Mouse (Mus musculus) G1E (cell line): ENCODE data around the gene Abca6. TPM values are rescaled to one million over a fixed set of nuclear protein-coding genes. Genes with fewer than 3 reads are reported as not detected.

Experiments used
- ATAC-seq: 2 replicates; pipeline ENCODE4 v1.8.0; 2016; ENCODE audit warnings: mild to moderate bottlenecking; ENCODE audit not compliant: insufficient number of reproducible peaks, poor library complexity, low FRiP score, severe bottlenecking; ENCODE audit errors: extremely low read depth
- DNase-seq: peaks from one replicate; pipeline ENCODE4 v3.0.0; 2012; ENCODE audit warnings: low spot score
- H3K27me3 ChIP-seq: 2 replicates; pipeline ENCODE4 v1.6.1; 2012; ENCODE audit warnings: mild to moderate bottlenecking, low read length, inconsistent platforms; ENCODE audit not compliant: insufficient read depth
- H3K36me3 ChIP-seq: replicated peaks from 2 replicates; pipeline ENCODE3; 2012; ENCODE audit warnings: mild to moderate bottlenecking, inconsistent platforms
- H3K4me1 ChIP-seq: 2 replicates; pipeline ENCODE4 v1.6.1; 2012; ENCODE audit warnings: low read depth, low read length, inconsistent platforms, mixed read lengths; ENCODE audit not compliant: insufficient read depth
- H3K4me3 ChIP-seq: 2 replicates; pipeline ENCODE4 v1.5.1; 2012; ENCODE audit warnings: low read depth, mild to moderate bottlenecking, inconsistent platforms, low read length, moderate library complexity, mixed read lengths
- H3K9me3 ChIP-seq: replicated peaks from 2 replicates; pipeline ENCODE4 v1.6.1; 2012; ENCODE audit warnings: inconsistent platforms
- CTCF ChIP-seq: IDR thresholded peaks from 2 replicates; pipeline ENCODE4 v1.5.1; 2012; ENCODE audit warnings: low read depth, low read length, inconsistent platforms, mixed read lengths
- GATA1 ChIP-seq: IDR thresholded peaks from 2 replicates; pipeline ENCODE4 v1.6.1; 2012; ENCODE audit warnings: borderline replicate concordance, low read length, inconsistent platforms, mixed read lengths
- GATA2 ChIP-seq: IDR thresholded peaks from 2 replicates; pipeline ENCODE4 v1.6.1; 2012; ENCODE audit warnings: low read depth, low read length, inconsistent platforms, borderline replicate concordance
- POLR2AphosphoS5 ChIP-seq: IDR thresholded peaks from 2 replicates; pipeline ENCODE4 v1.6.1; 2012; ENCODE audit warnings: low read depth, low read length, inconsistent platforms; ENCODE audit not compliant: insufficient replicate concordance
- TAL1 ChIP-seq: conservative IDR thresholded peaks from 2 replicates; pipeline ENCODE4 v1.6.1; 2012; ENCODE audit warnings: low read depth, low read length, inconsistent platforms, mixed read lengths
- polyA plus RNA-seq: library from polyadenylated mRNA; stranded (reverse); fragments of >175 nt; gene quantifications from 2 replicates; pipeline ENCODE4 v1.2.3, GENCODE M21; 2012
- total RNA-seq, 2 experiments: library from RNA; stranded (forward) in 1 of 2; stranded (reverse) in 1 of 2; fragments of 200-1000 nt in 1 of 2; fragments of >200 nt in 1 of 2; fragmentation: Nextera tagmentation in 1 of 2; gene quantifications; 2 replicates each; pipeline ENCODE4 v1.2.3; 2014 to 2017

Gene Abca6
- total and polyA plus RNA-seq, 3 experiments: not detected

DNA sequence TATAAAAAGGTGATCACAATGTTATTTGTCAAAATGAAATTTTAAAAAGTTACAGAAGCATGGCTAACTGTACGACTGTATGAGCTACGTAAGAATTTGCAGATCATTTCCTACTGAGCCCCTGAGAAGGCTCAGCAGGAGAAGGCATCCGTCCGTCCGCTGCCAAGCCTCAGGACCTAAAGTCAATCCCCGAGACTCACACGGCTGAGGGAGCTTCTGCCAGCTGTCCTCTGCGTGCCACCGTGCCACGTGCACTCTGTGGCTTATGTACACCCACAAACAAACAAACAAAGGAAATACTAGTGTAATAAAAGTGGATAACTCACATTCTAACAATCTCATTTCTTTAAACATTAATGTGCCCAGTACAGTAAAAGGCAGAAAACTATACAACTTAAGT is 33.3 kb upstream of the Abca6 start:
- Histone ChIP-seq H3K9me3 (peaks cover 27% of the 10 kb centered on the region), H3K4me3 (no peak overlapping the region), H3K27me3 (no peaks in the 10 kb centered on the region), H3K36me3 (no peaks in the 10 kb centered on the region), H3K4me1 (no peaks in the 10 kb centered on the region)
- DNase-seq (no peak), ATAC-seq (no peak)
- TF ChIP-seq CTCF: no peak
- no peak for TF ChIP-seq POLR2AphosphoS5
- no peak for TF ChIP-seq GATA1
- no peak for TF ChIP-seq TAL1
- TF ChIP-seq GATA2: no peak

GRCm38 (mm10) chr11:110284185-110284787 is 32.7 kb upstream of the Abca6 start:
- H3K27me3 ChIP-seq: no peaks in the 10 kb centered on the region
- H3K9me3 ChIP-seq: peaks cover 27% of the 10 kb centered on the region
- no peak overlapping the region for H3K4me3 ChIP-seq
- TF ChIP-seq POLR2AphosphoS5 (no peak), GATA1 (no peak), TAL1 (no peak), CTCF (no peak), GATA2 (no peak)
- no peaks in the 10 kb centered on the region for H3K4me1 ChIP-seq
- ATAC-seq: no peak
- DNase-seq: no peak
- H3K36me3 ChIP-seq: no peaks in the 10 kb centered on the region

- TF ChIP-seq CTCF: no peak
- TF ChIP-seq GATA2: no peak
- Histone ChIP-seq H3K4me3 (no peak overlapping the region), H3K27me3 (no peaks in the 10 kb centered on the region)
Observed at GRCm38 (mm10) chr11:110274794-110275193, 23.2 kb upstream of the Abca6 start.

GRCm38 (mm10) chr11:110271745-110272144 is 20.2 kb upstream of the Abca6 start:
- ATAC-seq (no peak), DNase-seq (no peak)
- Histone ChIP-seq H3K4me3 (no peak overlapping the region), H3K27me3 (no peaks in the 10 kb centered on the region), H3K9me3 (peaks cover 15% of the 10 kb centered on the region), H3K4me1 (no peaks in the 10 kb centered on the region), H3K36me3 (no peaks in the 10 kb centered on the region)
- TF ChIP-seq GATA1: no peak
- no peak for TF ChIP-seq POLR2AphosphoS5
- TF ChIP-seq CTCF: no peak
- TF ChIP-seq TAL1: no peak
- no peak for TF ChIP-seq GATA2

More at GRCm38 (mm10) chr11:110274794-110275193, 23.2 kb upstream of the Abca6 start:
- no peaks in the 10 kb centered on the region for H3K4me1 ChIP-seq
- peaks cover 16% of the 10 kb centered on the region for H3K9me3 ChIP-seq
- DNase-seq (no peak), ATAC-seq (peak; percentile 37; the same call in 1 of the 2 replicates)
- H3K36me3 ChIP-seq: no peaks in the 10 kb centered on the region

DNA sequence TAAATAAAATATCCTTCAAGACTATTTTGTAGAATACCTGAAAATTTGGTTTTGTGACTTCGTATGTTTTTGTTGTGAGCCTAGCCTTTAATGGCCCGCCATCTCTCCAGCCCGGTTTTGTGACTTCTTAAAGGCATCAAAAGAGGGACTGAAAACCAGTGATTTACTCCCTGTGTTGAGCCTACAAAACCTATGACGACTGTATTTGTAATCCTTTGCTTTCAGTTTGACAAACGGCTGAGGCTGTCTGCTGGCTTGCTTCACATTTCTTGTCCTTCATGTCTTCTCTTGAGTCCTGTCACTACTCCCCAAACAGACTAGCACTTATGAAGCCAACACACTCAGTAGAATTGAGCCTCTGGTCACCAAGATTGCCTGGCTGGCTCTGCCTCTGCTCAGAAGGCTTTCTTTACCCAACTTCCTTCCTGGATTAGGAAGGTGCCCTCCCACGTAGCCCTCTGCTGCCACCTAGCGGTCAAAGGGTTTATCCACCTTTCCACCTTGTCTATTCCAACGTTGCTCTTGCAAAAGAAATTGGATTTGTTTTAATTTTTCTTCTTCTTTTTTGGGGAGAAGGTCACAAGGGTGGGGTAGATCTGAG is 16.8 kb upstream of the Abca6 start:
- Histone ChIP-seq H3K27me3 (no peaks in the 10 kb centered on the region), H3K36me3 (no peaks in the 10 kb centered on the region), H3K4me3 (no peak overlapping the region), H3K9me3 (peaks cover 15% of the 10 kb centered on the region), H3K4me1 (no peaks in the 10 kb centered on the region)
- DNase-seq (no peak), ATAC-seq (peak; percentile 79)
- TF ChIP-seq GATA2 (no peak), POLR2AphosphoS5 (no peak), GATA1 (no peak), TAL1 (no peak), CTCF (peak; percentile 50; the same call in 1 of the 2 replicates)

- TF ChIP-seq CTCF (no peak), POLR2AphosphoS5 (no peak), TAL1 (no peak), GATA2 (no peak), GATA1 (no peak)
- no peak for ATAC-seq
- DNase-seq: no peak
- no peak overlapping the region for H3K4me3 ChIP-seq
- H3K27me3 ChIP-seq: no peaks in the 10 kb centered on the region
- peaks cover 18% of the 10 kb centered on the region for H3K9me3 ChIP-seq
- no peaks in the 10 kb centered on the region for H3K36me3 ChIP-seq
- no peaks in the 10 kb centered on the region for H3K4me1 ChIP-seq
Observed at GRCm38 (mm10) chr11:110267232-110267631, 15.7 kb upstream of the Abca6 start.
